Mouse (Mus musculus) adrenal gland, adult 8-10 months (tissue): Measurements from ENCODE around the gene Fndc7. TPM values are rescaled to one million over a fixed set of nuclear protein-coding genes. Genes with fewer than 3 reads are reported as not detected.
A peak's percentile ranks its signal among the peaks of the same experiment; 100 is the strongest.
"Not testable (repeated sequence)": the region's sequence is repeated elsewhere in the genome, so short reads cannot be mapped to it uniquely, and the experiment has no call there.

ENCODE experiments used
- DNase-seq: peaks from one replicate; pipeline ENCODE4 v3.0.0; 2022
- total RNA-seq, 4 experiments: library from RNA; stranded (reverse); gene quantifications; 2 replicates each; pipeline ENCODE4 v1.2.4; 2022

Gene Fndc7
- total RNA-seq, 4 experiments from 2014 or later: 0.35 to 2.2 (median 0.90) TPM

- DNase-seq: no peak
Measured at GRCm38 (mm10) chr3:108853266-108853665, 36.5 kb downstream of the Fndc7 start.

GRCm38 (mm10) chr3:108851996-108852697 is 37.7 kb downstream of the Fndc7 start:
- DNase-seq: no peak

- no peak for DNase-seq
Measured at GRCm38 (mm10) chr3:108851554-108851953, 38.3 kb downstream of the Fndc7 start.

GRCm38 (mm10) chr3:108851075-108851474 is 38.7 kb downstream of the Fndc7 start:
- no peak for DNase-seq

GRCm38 (mm10) chr3:108850506-108850905 is 39.3 kb downstream of the Fndc7 start:
- peak; percentile 38 for DNase-seq

- DNase-seq: no peak
Measured at GRCm38 (mm10) chr3:108846616-108847015, 43.2 kb downstream of the Fndc7 start.

GRCm38 (mm10) chr3:108844521-108844920 is 45.3 kb downstream of the Fndc7 start:
- no peak for DNase-seq

GRCm38 (mm10) chr3:108844026-108844425 is 45.8 kb downstream of the Fndc7 start:
- DNase-seq: no peak

GRCm38 (mm10) chr3:108840716-108841054 is 49.1 kb downstream of the Fndc7 start:
- DNase-seq: no peak

GRCm38 (mm10) chr3:108840000-108840715 is 49.6 kb downstream of the Fndc7 start, which contains the start of gene Stxbp3:
Gene Stxbp3 (minus strand): TSS chr3:108840526.
- DNase-seq: peak; percentile 98

GRCm38 (mm10) chr3:108839647-108839999 is 50.2 kb downstream of the Fndc7 start:
- no peak for DNase-seq

- no peak for DNase-seq
Measured at GRCm38 (mm10) chr3:108838980-108839379, 50.8 kb downstream of the Fndc7 start.

- DNase-seq: no peak
Measured at GRCm38 (mm10) chr3:108836931-108837330, 52.9 kb downstream of the Fndc7 start.

GRCm38 (mm10) chr3:108833717-108834116 is 56.1 kb downstream of the Fndc7 start:
- not testable (repeated sequence) for DNase-seq

GRCm38 (mm10) chr3:108831750-108832149 is 58.1 kb downstream of the Fndc7 start:
- DNase-seq: no peak

GRCm38 (mm10) chr3:108830493-108830892 is 59.3 kb downstream of the Fndc7 start:
- DNase-seq: no peak

GRCm38 (mm10) chr3:108815631-108816030 is 74.2 kb downstream of the Fndc7 start:
- DNase-seq: no peak

GRCm38 (mm10) chr3:108810747-108811263 is 79.0 kb downstream of the Fndc7 start:
- DNase-seq: no peak

GRCm38 (mm10) chr3:108805622-108806021 is 84.2 kb downstream of the Fndc7 start:
- no peak for DNase-seq
